Mouse (Mus musculus) embryonic facial prominence, embryonic 15.5 days (tissue): ENCODE results near the gene Cdh12. TPM values are rescaled to one million over a fixed set of nuclear protein-coding genes. Genes with fewer than 3 reads are reported as not detected.
"Not testable (repeated sequence)": the region's sequence is repeated elsewhere in the genome, so short reads cannot be mapped to it uniquely, and the experiment has no call there.

Experiments used
- ATAC-seq: fragments of 200-750 bp; cut with Nextera tagmentation; 2 replicates; pipeline ENCODE4 v1.8.0; 2017; ENCODE audit warnings: low read depth, moderate TSS enrichment; ENCODE audit not compliant: insufficient number of reproducible peaks, low FRiP score, low TSS enrichment
- H3K27ac ChIP-seq: fragments of 300-500 bp; sonication (generic); replicated peaks from 2 replicates; pipeline ENCODE4 v1.5.1; 2015; ENCODE audit warnings: mild to moderate bottlenecking, inconsistent platforms
- H3K27me3 ChIP-seq: fragments of 300-500 bp; sonication (generic); 2 replicates; pipeline ENCODE4 v1.6.1; 2015; ENCODE audit warnings: inconsistent platforms
- H3K36me3 ChIP-seq: fragments of 300-500 bp; sonication (generic); 2 replicates; pipeline ENCODE4 v1.6.1; 2015; ENCODE audit warnings: mild to moderate bottlenecking, inconsistent platforms
- H3K4me1 ChIP-seq: fragments of 300-500 bp; sonication (generic); 2 replicates; pipeline ENCODE4 v1.6.1; 2015; ENCODE audit warnings: inconsistent platforms
- H3K4me2 ChIP-seq: fragments of 300-500 bp; sonication (generic); replicated peaks from 2 replicates; pipeline ENCODE4 v1.6.1; 2015; ENCODE audit warnings: mild to moderate bottlenecking, inconsistent platforms
- H3K4me3 ChIP-seq: fragments of 300-500 bp; sonication (generic); replicated peaks from 2 replicates; pipeline ENCODE4 v1.5.1; 2015; ENCODE audit warnings: mild to moderate bottlenecking, inconsistent platforms
- H3K9ac ChIP-seq: fragments of 300-500 bp; sonication (generic); 2 replicates; pipeline ENCODE4 v1.6.1; 2015; ENCODE audit warnings: inconsistent platforms
- H3K9me3 ChIP-seq: fragments of 300-500 bp; sonication (generic); replicated peaks from 2 replicates; pipeline ENCODE4 v1.6.1; 2016; ENCODE audit warnings: inconsistent platforms
- WGBS: fragments of 180-500 bp; shearing (Covaris S2); methylation state at CpG from one replicate; pipeline ENCODE4 v1.1.7; 2015; 5-methylcytosine and 5-hydroxymethylcytosine counted together
- polyA plus RNA-seq: library from polyadenylated mRNA; unstranded; fragments of >200 nt; fragmentation: Nextera tagmentation; extraction: Ambion mirVana; gene quantifications from 2 replicates; pipeline ENCODE4 v1.2.1, GENCODE M21; 2015

Cdh12 gene
- polyA plus RNA-seq, 1 experiment from 2014 or later: 1.4 TPM

GRCm38 (mm10) chr15:21185799-21186198, 736.7 kb downstream of the Cdh12 start:
- Histone ChIP-seq H3K27ac (no peak overlapping the region), H3K27me3 (no peaks in the 10 kb centered on the region)
- WGBS: 42% methylated on average over 1 of the region's 1 CpGs

GRCm38 (mm10) chr15:21210089-21210488, 761.0 kb downstream of the Cdh12 start:
- H3K27me3 ChIP-seq, H3K36me3 ChIP-seq, H3K9me3 ChIP-seq, H3K27ac ChIP-seq, H3K4me1 ChIP-seq, H3K4me3 ChIP-seq, H3K4me2 ChIP-seq, H3K9ac ChIP-seq, ATAC-seq: not testable (repeated sequence)
- WGBS: 85% methylated on average over 2 of the region's 2 CpGs

More at GRCm38 (mm10) chr15:21185799-21186198, 736.7 kb downstream of the Cdh12 start:
- ATAC-seq: no peak
- no peaks in the 10 kb centered on the region for H3K9me3 ChIP-seq
- H3K9ac ChIP-seq: no peak overlapping the region
- H3K4me3 ChIP-seq: no peak overlapping the region
- H3K36me3 ChIP-seq: no peaks in the 10 kb centered on the region
- no peaks in the 10 kb centered on the region for H3K4me1 ChIP-seq
- no peak overlapping the region for H3K4me2 ChIP-seq

- ATAC-seq: no peak
- H3K4me2 ChIP-seq: no peak overlapping the region
- H3K27ac ChIP-seq: no peak overlapping the region
- H3K4me1 ChIP-seq: no peaks in the 10 kb centered on the region
- no peak overlapping the region for H3K4me3 ChIP-seq
- no peaks in the 10 kb centered on the region for H3K36me3 ChIP-seq
- no peaks in the 10 kb centered on the region for H3K27me3 ChIP-seq
- H3K9me3 ChIP-seq: no peaks in the 10 kb centered on the region
- WGBS: 83% methylated on average over 5 of the region's 5 CpGs
- no peak overlapping the region for H3K9ac ChIP-seq
These were observed 773.9 kb downstream of the Cdh12 start for GRCm38 (mm10) chr15:21223006-21223405.

GRCm38 (mm10) chr15:21261318-21261717, 812.3 kb downstream of the Cdh12 start:
- Histone ChIP-seq H3K9me3 (no peaks in the 10 kb centered on the region), H3K36me3 (no peaks in the 10 kb centered on the region), H3K27ac (no peak overlapping the region), H3K4me2 (no peak overlapping the region), H3K27me3 (no peaks in the 10 kb centered on the region), H3K4me3 (no peak overlapping the region), H3K4me1 (no peaks in the 10 kb centered on the region), H3K9ac (no peak overlapping the region)
- 83% methylated on average over 2 of the region's 2 CpGs for WGBS
- ATAC-seq: no peak

- no peak overlapping the region for H3K4me3 ChIP-seq
- H3K27me3 ChIP-seq: no peaks in the 10 kb centered on the region
- WGBS: 91% methylated on average over 1 of the region's 1 CpGs
- H3K36me3 ChIP-seq: no peaks in the 10 kb centered on the region
- H3K27ac ChIP-seq: no peak overlapping the region
- no peaks in the 10 kb centered on the region for H3K9me3 ChIP-seq
- no peak overlapping the region for H3K4me2 ChIP-seq
- no peak overlapping the region for H3K9ac ChIP-seq
- H3K4me1 ChIP-seq: no peaks in the 10 kb centered on the region
- no peak for ATAC-seq
These were observed 820.8 kb downstream of the Cdh12 start for GRCm38 (mm10) chr15:21269856-21270255.

- Histone ChIP-seq H3K36me3 (no peaks in the 10 kb centered on the region), H3K4me1 (no peaks in the 10 kb centered on the region), H3K27me3 (no peaks in the 10 kb centered on the region), H3K9me3 (no peaks in the 10 kb centered on the region), H3K9ac (no peak overlapping the region), H3K27ac (no peak overlapping the region), H3K4me3 (no peak overlapping the region), H3K4me2 (no peak overlapping the region)
- ATAC-seq: no peak
- WGBS: 86% methylated on average over 1 of the region's 1 CpGs
These were observed 848.0 kb downstream of the Cdh12 start for GRCm38 (mm10) chr15:21297051-21297450.

- Histone ChIP-seq H3K4me3 (no peak overlapping the region), H3K27ac (no peak overlapping the region), H3K9me3 (no peaks in the 10 kb centered on the region), H3K4me2 (no peak overlapping the region), H3K27me3 (no peaks in the 10 kb centered on the region), H3K4me1 (no peaks in the 10 kb centered on the region), H3K36me3 (no peaks in the 10 kb centered on the region), H3K9ac (no peak overlapping the region)
- WGBS: 53% methylated on average over 3 of the region's 3 CpGs
- no peak for ATAC-seq
These were observed 866.4 kb downstream of the Cdh12 start for GRCm38 (mm10) chr15:21315457-21315856.

- Histone ChIP-seq H3K9ac (no peak overlapping the region), H3K36me3 (no peaks in the 10 kb centered on the region), H3K4me2 (no peak overlapping the region), H3K27ac (no peak overlapping the region), H3K4me3 (no peak overlapping the region), H3K4me1 (no peaks in the 10 kb centered on the region), H3K9me3 (no peaks in the 10 kb centered on the region), H3K27me3 (no peaks in the 10 kb centered on the region)
- ATAC-seq: no peak
These were observed 894.8 kb downstream of the Cdh12 start for GRCm38 (mm10) chr15:21343853-21344252.

- no peak for ATAC-seq
These were observed 895.3 kb downstream of the Cdh12 start for GRCm38 (mm10) chr15:21344323-21344722.

GRCm38 (mm10) chr15:21344749-21345148, 895.7 kb downstream of the Cdh12 start:
- Histone ChIP-seq H3K4me2 (no peak overlapping the region), H3K27ac (no peak overlapping the region), H3K9ac (no peak overlapping the region), H3K27me3 (no peaks in the 10 kb centered on the region), H3K36me3 (no peaks in the 10 kb centered on the region), H3K9me3 (no peaks in the 10 kb centered on the region), H3K4me3 (no peak overlapping the region), H3K4me1 (no peaks in the 10 kb centered on the region)
- 46% methylated on average over 3 of the region's 3 CpGs for WGBS
- no peak for ATAC-seq

More at GRCm38 (mm10) chr15:21344323-21344722, 895.3 kb downstream of the Cdh12 start:
- Histone ChIP-seq H3K9ac (no peak overlapping the region), H3K4me1 (no peaks in the 10 kb centered on the region), H3K27ac (no peak overlapping the region), H3K4me3 (no peak overlapping the region), H3K27me3 (no peaks in the 10 kb centered on the region), H3K36me3 (no peaks in the 10 kb centered on the region), H3K9me3 (no peaks in the 10 kb centered on the region), H3K4me2 (no peak overlapping the region)
- 42% methylated on average over 2 of the region's 2 CpGs for WGBS

GRCm38 (mm10) chr15:21355356-21356101, 906.5 kb downstream of the Cdh12 start:
- H3K36me3 ChIP-seq: no peaks in the 10 kb centered on the region
- 80% methylated on average over 5 of the region's 5 CpGs for WGBS
- H3K4me2 ChIP-seq: no peak overlapping the region
- no peak overlapping the region for H3K9ac ChIP-seq
- no peaks in the 10 kb centered on the region for H3K27me3 ChIP-seq
- no peak overlapping the region for H3K4me3 ChIP-seq
- no peak for ATAC-seq
- H3K9me3 ChIP-seq: no peaks in the 10 kb centered on the region
- H3K4me1 ChIP-seq: no peaks in the 10 kb centered on the region
- no peak overlapping the region for H3K27ac ChIP-seq

GRCm38 (mm10) chr15:21366366-21366765, 917.3 kb downstream of the Cdh12 start:
- no peaks in the 10 kb centered on the region for H3K9me3 ChIP-seq
- no peaks in the 10 kb centered on the region for H3K36me3 ChIP-seq
- H3K27ac ChIP-seq: no peak overlapping the region
- no peak overlapping the region for H3K4me3 ChIP-seq
- no peak overlapping the region for H3K9ac ChIP-seq
- ATAC-seq: no peak
- no peaks in the 10 kb centered on the region for H3K27me3 ChIP-seq
- no peaks in the 10 kb centered on the region for H3K4me1 ChIP-seq
- no peak overlapping the region for H3K4me2 ChIP-seq
